Mouse (Mus musculus) thymus, adult 2 months (tissue): Measurements from ENCODE around the gene Gm17720. TPM values are rescaled to one million over a fixed set of nuclear protein-coding genes. Genes with fewer than 3 reads are reported as not detected.
"Not testable (repeated sequence)": the region's sequence is repeated elsewhere in the genome, so short reads cannot be mapped to it uniquely, and the experiment has no call there.

ENCODE experiments used
- DNase-seq: peaks from one replicate; pipeline ENCODE4 v3.0.0; 2021
- H3K27ac ChIP-seq: fragments of 200-500 bp; 2 replicates; pipeline ENCODE4 v1.5.1; 2012; ENCODE audit warnings: low read length, control low read depth; ENCODE audit not compliant: control insufficient read depth, insufficient read depth
- H3K27me3 ChIP-seq: fragments of 200-500 bp; 2 replicates; pipeline ENCODE4 v1.6.1; 2012; ENCODE audit warnings: mild to moderate bottlenecking, low read length, moderate library complexity, mixed read lengths; ENCODE audit not compliant: control insufficient read depth, insufficient read depth
- H3K36me3 ChIP-seq: fragments of 200-500 bp; 2 replicates; pipeline ENCODE4 v1.6.1; 2012; ENCODE audit warnings: mild to moderate bottlenecking, low read length, moderate library complexity; ENCODE audit not compliant: control insufficient read depth, insufficient read depth
- H3K4me1 ChIP-seq: fragments of 200-500 bp; replicated peaks from 2 replicates; pipeline ENCODE4 v1.6.1; 2012; ENCODE audit warnings: low read length; ENCODE audit not compliant: control insufficient read depth, insufficient read depth
- H3K4me3 ChIP-seq: fragments of 200-500 bp; 2 replicates; pipeline ENCODE4 v1.5.1; 2012; ENCODE audit warnings: mild to moderate bottlenecking, low read length, control low read depth, moderate library complexity; ENCODE audit not compliant: control insufficient read depth, insufficient read depth
- CTCF ChIP-seq: fragments of 200-500 bp; IDR thresholded peaks from 2 replicates; pipeline ENCODE4 v1.5.1; 2012; ENCODE audit warnings: mild to moderate bottlenecking, control low read depth, low read length, moderate library complexity, borderline replicate concordance; ENCODE audit not compliant: control insufficient read depth, poor library complexity, insufficient read depth; ENCODE audit errors: extremely low read depth
- POLR2A ChIP-seq: fragments of 200-500 bp; IDR thresholded peaks from 2 replicates; pipeline ENCODE4 v1.6.1; 2012; ENCODE audit warnings: mild to moderate bottlenecking, low read length, control low read depth, moderate library complexity; ENCODE audit not compliant: control insufficient read depth, poor library complexity, insufficient read depth; ENCODE audit errors: extremely low read depth
- WGBS: fragments of 180-500 bp; shearing (Covaris S2); methylation state at CpG from one replicate; pipeline ENCODE4 v1.1.7; 2018; 5-methylcytosine and 5-hydroxymethylcytosine counted together
- polyA plus RNA-seq: library from polyadenylated mRNA; depleted of rRNA; stranded (reverse); fragments of >200 nt; gene quantifications from 2 replicates; pipeline ENCODE4 v1.2.3, GENCODE M21; 2012; rRNA removed

Gm17720 gene
- polyA plus RNA-seq, 1 experiment = not detected

GRCm38 (mm10) chr8:110051208-110051607 lies 51.3 kb downstream of the Gm17720 start:
- Histone ChIP-seq H3K27ac (no peak overlapping the region), H3K4me1 (no peaks in the 10 kb centered on the region), H3K27me3 (no peaks in the 10 kb centered on the region), H3K36me3 (no peaks in the 10 kb centered on the region), H3K4me3 (no peak overlapping the region)
- TF ChIP-seq POLR2A = no peak
- no peak for TF ChIP-seq CTCF
- 81% methylated on average over 6 of the region's 6 CpGs for WGBS
- no peak for DNase-seq

- no peak for DNase-seq
- TF ChIP-seq POLR2A = no peak
- no peak for TF ChIP-seq CTCF
- Histone ChIP-seq H3K4me3 (no peak overlapping the region), H3K4me1 (no peaks in the 10 kb centered on the region), H3K27me3 (no peaks in the 10 kb centered on the region), H3K27ac (no peak overlapping the region), H3K36me3 (no peaks in the 10 kb centered on the region)
- 77% methylated on average over 4 of the region's 4 CpGs for WGBS
Observed at GRCm38 (mm10) chr8:110040509-110040908, 62.0 kb downstream of the Gm17720 start.

GRCm38 (mm10) chr8:110039659-110040058 lies 62.9 kb downstream of the Gm17720 start, which contains the start of gene Chst4:
Gene Chst4 (minus strand): TSS chr8:110039740.
- Histone ChIP-seq H3K36me3 (no peaks in the 10 kb centered on the region), H3K4me1 (no peaks in the 10 kb centered on the region), H3K4me3 (no peak within 1 kb of the TSS), H3K27ac (no peak within 1 kb of the TSS), H3K27me3 (no peaks in the 10 kb centered on the region)
- TF ChIP-seq POLR2A = no peak
- TF ChIP-seq CTCF = no peak
- 93% methylated on average over 5 of the region's 5 CpGs for WGBS
- DNase-seq = no peak

GRCm38 (mm10) chr8:110039216-110039615 lies 63.3 kb downstream of the Gm17720 start:
- WGBS = 69% methylated on average over 7 of the region's 7 CpGs
- Histone ChIP-seq H3K27me3 (no peaks in the 10 kb centered on the region), H3K36me3 (no peaks in the 10 kb centered on the region), H3K4me1 (no peaks in the 10 kb centered on the region), H3K4me3 (no peak overlapping the region), H3K27ac (no peak overlapping the region)
- no peak for DNase-seq
- TF ChIP-seq POLR2A (no peak), CTCF (no peak)

GRCm38 (mm10) chr8:110036156-110036555 lies 66.4 kb downstream of the Gm17720 start:
- Histone ChIP-seq H3K4me3 (no peak overlapping the region), H3K27ac (no peak overlapping the region), H3K27me3 (no peaks in the 10 kb centered on the region), H3K4me1 (no peaks in the 10 kb centered on the region), H3K36me3 (no peaks in the 10 kb centered on the region)
- 64% methylated on average over 2 of the region's 2 CpGs for WGBS
- TF ChIP-seq POLR2A (no peak), CTCF (no peak)
- DNase-seq = no peak

DNA sequence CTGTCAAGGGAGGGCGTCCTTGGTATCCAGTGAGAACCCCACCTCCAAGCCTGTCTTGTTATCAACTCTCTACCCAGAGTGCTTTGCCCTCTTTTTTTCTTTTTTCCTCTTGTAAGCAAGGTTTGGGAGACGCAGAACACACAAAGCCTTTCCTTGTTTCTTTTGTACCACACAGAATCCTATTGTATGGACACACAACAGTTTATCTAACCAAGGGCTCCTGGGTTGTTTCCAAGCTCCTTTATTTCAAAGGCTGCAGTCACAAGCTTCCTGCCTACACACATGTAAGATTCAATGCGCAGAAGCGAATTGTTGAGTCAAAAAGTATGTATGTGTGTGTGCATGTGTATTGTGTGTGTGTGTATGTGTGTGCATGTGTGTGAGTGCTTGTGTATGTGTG lies 68.2 kb downstream of the Gm17720 start:
- WGBS = 91% methylated on average over 4 of the region's 4 CpGs

GRCm38 (mm10) chr8:110033771-110034170 lies 68.8 kb downstream of the Gm17720 start:
- not testable (repeated sequence) for H3K27ac ChIP-seq, H3K4me1 ChIP-seq, H3K27me3 ChIP-seq, H3K4me3 ChIP-seq, DNase-seq, H3K36me3 ChIP-seq
- 41% methylated on average over 8 of the region's 8 CpGs for WGBS

More for the DNA sequence above, 68.2 kb downstream of the Gm17720 start:
- Histone ChIP-seq H3K4me3 (no peak overlapping the region), H3K4me1 (no peaks in the 10 kb centered on the region), H3K36me3 (no peaks in the 10 kb centered on the region), H3K27ac (no peak overlapping the region), H3K27me3 (no peaks in the 10 kb centered on the region)
- no peak for DNase-seq
- TF ChIP-seq POLR2A = no peak
- no peak for TF ChIP-seq CTCF

Other genes with a start within 250 kb of the Gm17720 start
- 2.2 and 2.7 TPM in 2 replicates for gene Phlpp2, start 234.2 kb downstream of the Gm17720 start, polyA plus RNA-seq
- gene Marveld3, start 140.6 kb downstream of the Gm17720 start, polyA plus RNA-seq = 0.43 and 0.50 TPM in 2 replicates
- 0.61 and 2.6 TPM in 2 replicates for gene Tat, start 112.3 kb downstream of the Gm17720 start, polyA plus RNA-seq
- gene Chst4, start 63.0 kb downstream of the Gm17720 start, polyA plus RNA-seq = 1.4 and 2.9 TPM in 2 replicates
- 0.14 and 0.30 TPM in 2 replicates for gene Zfp612, start 23.0 kb downstream of the Gm17720 start, polyA plus RNA-seq
- gene Gm21964, start 1.5 kb downstream of the Gm17720 start, polyA plus RNA-seq = 0.12 TPM in 1 of 2 replicates, not detected in the other
- 0.73 and 0.84 TPM in 2 replicates for gene Calb2, start 65.5 kb upstream of the Gm17720 start, polyA plus RNA-seq
- 5.9 and 6.4 TPM in 2 replicates for gene Cmtr2, start 112.9 kb upstream of the Gm17720 start, polyA plus RNA-seq
- gene Hydin, start 164.2 kb upstream of the Gm17720 start, polyA plus RNA-seq = 0.13 and 0.19 TPM in 2 replicates